Mouse (Mus musculus) kidney, adult 2 months (tissue): Measurements from ENCODE around the gene Prex1. TPM values are rescaled to one million over a fixed set of nuclear protein-coding genes. Genes with fewer than 3 reads are reported as not detected.

Experiments used
- DNase-seq: peaks from one replicate; pipeline ENCODE4 v3.0.0; 2021
- H3K27ac ChIP-seq: fragments of 200-500 bp; 2 replicates; pipeline ENCODE4 v1.5.1; 2012; ENCODE audit warnings: low read depth, low read length, control low read depth, inconsistent platforms; ENCODE audit not compliant: insufficient read depth
- H3K27me3 ChIP-seq: fragments of 200-500 bp; replicated peaks from 2 replicates; pipeline ENCODE4 v1.6.1; 2012; ENCODE audit warnings: mild to moderate bottlenecking, moderate library complexity, low read length, inconsistent platforms; ENCODE audit not compliant: control insufficient read depth, insufficient read depth
- H3K36me3 ChIP-seq: fragments of 200-500 bp; 2 replicates; pipeline ENCODE4 v1.6.1; 2012; ENCODE audit warnings: mild to moderate bottlenecking, moderate library complexity, low read length, inconsistent platforms; ENCODE audit not compliant: control insufficient read depth, insufficient read depth
- H3K4me1 ChIP-seq: fragments of 200-500 bp; 2 replicates; pipeline ENCODE4 v1.6.1; 2011; ENCODE audit warnings: low read length; ENCODE audit not compliant: control insufficient read depth, insufficient read depth
- H3K4me3 ChIP-seq: fragments of 200-500 bp; 2 replicates; pipeline ENCODE4 v1.5.1; 2011; ENCODE audit warnings: mild to moderate bottlenecking, low read depth, low read length, control low read depth; ENCODE audit not compliant: insufficient read depth
- CTCF ChIP-seq: fragments of 200-500 bp; conservative IDR thresholded peaks from 2 replicates; pipeline ENCODE4 v1.5.1; 2011; ENCODE audit warnings: low read depth, mild to moderate bottlenecking, control low read depth, low read length, moderate library complexity, mixed read lengths; ENCODE audit not compliant: insufficient read depth, insufficient read length
- POLR2A ChIP-seq: fragments of 200-500 bp; IDR thresholded peaks from one replicate; pipeline ENCODE4 v1.6.1; 2011; ENCODE audit warnings: low read depth, low read length, control low read depth
- WGBS: fragments of 180-500 bp; shearing (Covaris S2); methylation state at CpG from one replicate; pipeline ENCODE4 v1.1.7; 2018; 5-methylcytosine and 5-hydroxymethylcytosine counted together
- polyA plus RNA-seq: library from polyadenylated mRNA; depleted of rRNA; stranded (reverse); fragments of >200 nt; gene quantifications from 2 replicates; pipeline ENCODE4 v1.2.3, GENCODE M21; 2012

The Prex1 gene
- polyA plus RNA-seq, 1 experiment, result 14.5 TPM

- no peak overlapping the region for H3K4me3 ChIP-seq
- no peak overlapping the region for H3K27ac ChIP-seq
- DNase-seq, result no peak
- H3K36me3 ChIP-seq, result no peaks in the 10 kb centered on the region
- no peaks in the 10 kb centered on the region for H3K4me1 ChIP-seq
- no peaks in the 10 kb centered on the region for H3K27me3 ChIP-seq
- 0 out of 2 replicates have a peak, but pooled peaks have one; percentile 19 for TF ChIP-seq CTCF
- no peak for TF ChIP-seq POLR2A
- WGBS, result 81% methylated on average over 12 of the region's 12 CpGs
Observed at GRCm38 (mm10) chr2:166598453-166599155, 115.0 kb downstream of the Prex1 start.

GRCm38 (mm10) chr2:166597763-166598162 lies 115.9 kb downstream of the Prex1 start:
- no peaks in the 10 kb centered on the region for H3K4me1 ChIP-seq
- TF ChIP-seq CTCF (no peak), POLR2A (no peak)
- WGBS, result 72% methylated on average over 6 of the region's 6 CpGs
- H3K4me3 ChIP-seq, result no peak overlapping the region
- H3K27ac ChIP-seq, result no peak overlapping the region
- H3K27me3 ChIP-seq, result no peaks in the 10 kb centered on the region
- no peaks in the 10 kb centered on the region for H3K36me3 ChIP-seq
- no peak for DNase-seq

GRCm38 (mm10) chr2:166592034-166592912 lies 121.4 kb downstream of the Prex1 start:
- Histone ChIP-seq H3K4me3 (no peak overlapping the region), H3K36me3 (no peaks in the 10 kb centered on the region), H3K27me3 (no peaks in the 10 kb centered on the region), H3K27ac (no peak overlapping the region), H3K4me1 (no peaks in the 10 kb centered on the region)
- peak; percentile 69 for DNase-seq
- TF ChIP-seq POLR2A (no peak), CTCF (peak; percentile 97; the same call in 1 of the 2 replicates)
- 42% methylated on average over 21 of the region's 21 CpGs for WGBS

GRCm38 (mm10) chr2:166584491-166584890 lies 129.1 kb downstream of the Prex1 start:
- Histone ChIP-seq H3K36me3 (no peaks in the 10 kb centered on the region), H3K4me1 (no peaks in the 10 kb centered on the region), H3K27ac (no peak overlapping the region), H3K4me3 (no peak overlapping the region), H3K27me3 (no peaks in the 10 kb centered on the region)
- peak; percentile 33 for DNase-seq
- 61% methylated on average over 3 of the region's 3 CpGs for WGBS
- TF ChIP-seq POLR2A (no peak), CTCF (no peak; the same call in 1 of the 2 replicates)

- DNase-seq, result no peak
- TF ChIP-seq POLR2A (no peak), CTCF (0 out of 2 replicates have a peak, but pooled peaks have one; percentile 14)
- Histone ChIP-seq H3K36me3 (no peaks in the 10 kb centered on the region), H3K27me3 (no peaks in the 10 kb centered on the region), H3K4me1 (no peaks in the 10 kb centered on the region), H3K4me3 (no peak overlapping the region), H3K27ac (no peak overlapping the region)
- 94% methylated on average over 5 of the region's 5 CpGs for WGBS
Observed at GRCm38 (mm10) chr2:166583292-166583691, 130.3 kb downstream of the Prex1 start.

GRCm38 (mm10) chr2:166581881-166582583 lies 131.6 kb downstream of the Prex1 start:
- Histone ChIP-seq H3K27me3 (no peaks in the 10 kb centered on the region), H3K27ac (no peak overlapping the region), H3K36me3 (no peaks in the 10 kb centered on the region), H3K4me3 (no peak overlapping the region), H3K4me1 (no peaks in the 10 kb centered on the region)
- TF ChIP-seq CTCF (no peak), POLR2A (no peak)
- 89% methylated on average over 21 of the region's 21 CpGs for WGBS
- no peak for DNase-seq
